Mouse (Mus musculus) limb, embryonic 14.5 days (tissue): Measurements from ENCODE around the gene Pfn1. TPM values are rescaled to one million over a fixed set of nuclear protein-coding genes. Genes with fewer than 3 reads are reported as not detected.

Experiments
- ATAC-seq: fragments of 200-750 bp; cut with Nextera tagmentation; 2 replicates; pipeline ENCODE4 v1.8.0; 2017; ENCODE audit warnings: low read depth, moderate number of reproducible peaks, moderate TSS enrichment; ENCODE audit not compliant: low FRiP score
- DNase-seq: peaks from one replicate; pipeline ENCODE4 v3.0.0-alpha.2; 2015; ENCODE audit warnings: low spot score
- H3K27ac ChIP-seq: fragments of 300-500 bp; sonication (generic); replicated peaks from 2 replicates; pipeline ENCODE4 v1.5.1; 2014; ENCODE audit warnings: low read depth, mild to moderate bottlenecking, low read length, moderate library complexity, mixed read lengths
- H3K27me3 ChIP-seq: fragments of 300-500 bp; sonication (generic); 2 replicates; pipeline ENCODE4 v1.6.1; 2014; ENCODE audit warnings: low read length, mixed read lengths; ENCODE audit not compliant: control insufficient read depth, insufficient read depth
- H3K36me3 ChIP-seq: fragments of 300-500 bp; sonication (generic); 2 replicates; pipeline ENCODE4 v1.6.1; 2014; ENCODE audit warnings: mild to moderate bottlenecking, low read length, moderate library complexity, mixed read lengths; ENCODE audit not compliant: control insufficient read depth, insufficient read depth
- H3K4me1 ChIP-seq: fragments of 300-500 bp; sonication (generic); 2 replicates; pipeline ENCODE4 v1.6.1; 2014; ENCODE audit warnings: antibody characterized with exemption, low read length, mixed read lengths; ENCODE audit not compliant: control insufficient read depth, insufficient read depth
- H3K4me2 ChIP-seq: fragments of 300-500 bp; sonication (generic); replicated peaks from 2 replicates; pipeline ENCODE4 v1.6.1; 2014; ENCODE audit warnings: low read depth, mild to moderate bottlenecking, low read length, moderate library complexity; ENCODE audit not compliant: severe bottlenecking
- H3K4me3 ChIP-seq: fragments of 300-500 bp; sonication (generic); replicated peaks from 2 replicates; pipeline ENCODE4 v1.5.1; 2014; ENCODE audit warnings: low read length
- H3K9ac ChIP-seq: fragments of 300-500 bp; sonication (generic); 2 replicates; pipeline ENCODE4 v1.6.1; 2014; ENCODE audit warnings: mild to moderate bottlenecking, low read depth, low read length, moderate library complexity; ENCODE audit not compliant: severe bottlenecking
- H3K9me3 ChIP-seq: fragments of 300-500 bp; sonication (generic); 2 replicates; pipeline ENCODE4 v1.6.1; 2016; ENCODE audit warnings: low read length; ENCODE audit not compliant: control insufficient read depth
- POLR2A ChIP-seq: fragments of 200-500 bp; IDR thresholded peaks from 2 replicates; pipeline ENCODE4 v1.8.0; 2012; ENCODE audit warnings: inconsistent platforms, mild to moderate bottlenecking, moderate library complexity, borderline replicate concordance; ENCODE audit not compliant: insufficient read depth, insufficient read length; ENCODE audit errors: extremely low read depth
- WGBS: fragments of 180-500 bp; shearing (Covaris S2); extraction: QIAGEN DNeasy Blood & Tissue Kit; methylation state at CpG from one replicate; pipeline ENCODE4 v1.1.7; 2014; 5-methylcytosine and 5-hydroxymethylcytosine counted together
- polyA plus RNA-seq, 2 experiments: library from polyadenylated mRNA; depleted of rRNA in 1 of 2; stranded (reverse) in 1 of 2; unstranded in 1 of 2; fragments of >200 nt; fragmentation: Nextera tagmentation in 1 of 2; extraction: Ambion mirVana in 1 of 2; gene quantifications; 2 replicates each; pipeline versions ENCODE4 v1.2.1 to v1.2.3; 2012 to 2014

The Pfn1 gene
- polyA plus RNA-seq, 2 experiments, result 946 to 1,675 TPM

- Histone ChIP-seq H3K4me3 (peak overlapping the region; percentile 65), H3K27ac (peak overlapping the region; percentile 80), H3K27me3 (no peaks in the 10 kb centered on the region), H3K4me2 (peak overlapping the region; percentile 58), H3K9ac (peak overlapping the region; percentile 55), H3K9me3 (no peaks in the 10 kb centered on the region), H3K36me3 (peaks cover 56% of the 10 kb centered on the region), H3K4me1 (peaks cover 11% of the 10 kb centered on the region)
- ATAC-seq (no peak), DNase-seq (no peak)
- no peak for TF ChIP-seq POLR2A
- under 1% methylated on average over 15 of the region's 15 CpGs for WGBS
These were observed 13.9 kb upstream of the Pfn1 start for GRCm38 (mm10) chr11:70668335-70668770.

- H3K4me2 ChIP-seq, result peak overlapping the region; percentile 58
- ATAC-seq (no peak), DNase-seq (no peak)
- H3K27me3 ChIP-seq, result no peaks in the 10 kb centered on the region
- H3K4me3 ChIP-seq, result peak overlapping the region; percentile 65
- WGBS, result 47% methylated on average over 14 of the region's 14 CpGs
- H3K36me3 ChIP-seq, result peaks cover 63% of the 10 kb centered on the region
- peaks cover 11% of the 10 kb centered on the region for H3K4me1 ChIP-seq
- H3K9ac ChIP-seq, result peak overlapping the region; percentile 55
- no peaks in the 10 kb centered on the region for H3K9me3 ChIP-seq
- TF ChIP-seq POLR2A, result no peak
- H3K27ac ChIP-seq, result peak overlapping the region; percentile 80
These were observed 13.1 kb upstream of the Pfn1 start for GRCm38 (mm10) chr11:70667271-70668150.

GRCm38 (mm10) chr11:70666687-70667086 lies 12.2 kb upstream of the Pfn1 start:
- 97% methylated on average over 8 of the region's 8 CpGs for WGBS
- Histone ChIP-seq H3K27ac (no peak overlapping the region), H3K4me2 (no peak overlapping the region), H3K36me3 (peaks cover 63% of the 10 kb centered on the region), H3K9me3 (no peaks in the 10 kb centered on the region), H3K4me1 (peaks cover 11% of the 10 kb centered on the region), H3K27me3 (no peaks in the 10 kb centered on the region), H3K9ac (no peak overlapping the region), H3K4me3 (no peak overlapping the region)
- no peak for TF ChIP-seq POLR2A
- ATAC-seq (no peak), DNase-seq (no peak)

- no peak overlapping the region for H3K4me2 ChIP-seq
- peaks cover 9% of the 10 kb centered on the region for H3K4me1 ChIP-seq
- ATAC-seq (no peak), DNase-seq (no peak)
- no peak overlapping the region for H3K27ac ChIP-seq
- H3K9me3 ChIP-seq, result no peaks in the 10 kb centered on the region
- no peaks in the 10 kb centered on the region for H3K27me3 ChIP-seq
- H3K36me3 ChIP-seq, result peaks cover 64% of the 10 kb centered on the region
- no peak overlapping the region for H3K9ac ChIP-seq
- 94% methylated on average over 9 of the region's 9 CpGs for WGBS
- TF ChIP-seq POLR2A, result no peak
- no peak overlapping the region for H3K4me3 ChIP-seq
These were observed 10.3 kb upstream of the Pfn1 start for GRCm38 (mm10) chr11:70664741-70665140.

- 80% methylated on average over 6 of the region's 6 CpGs for whole genome bisulfite sequencing
- no peak for DNase-seq
- Histone ChIP-seq H3K36me3 (peaks cover 64% of the 10 kb centered on the region), H3K9ac (no peak overlapping the region), H3K27me3 (no peaks in the 10 kb centered on the region), H3K9me3 (no peaks in the 10 kb centered on the region), H3K27ac (no peak overlapping the region), H3K4me1 (peaks cover 9% of the 10 kb centered on the region), H3K4me3 (no peak overlapping the region), H3K4me2 (no peak overlapping the region)
- no peak for ATAC-seq
- no peak for TF ChIP-seq POLR2A
These were observed 9.5 kb upstream of the Pfn1 start for GRCm38 (mm10) chr11:70663957-70664356.
